Mouse (Mus musculus) limb, embryonic 13.5 days (tissue): ENCODE results near the gene Mmp20. TPM values are rescaled to one million over a fixed set of nuclear protein-coding genes. Genes with fewer than 3 reads are reported as not detected.

Source experiments
- ATAC-seq: fragments of 200-750 bp; cut with Nextera tagmentation; 2 replicates; pipeline ENCODE4 v1.8.0; 2017; ENCODE audit warnings: low read depth, moderate number of reproducible peaks, moderate TSS enrichment; ENCODE audit not compliant: low FRiP score
- H3K27ac ChIP-seq: fragments of 300-500 bp; sonication (generic); 2 replicates; pipeline ENCODE4 v1.5.1; 2015; ENCODE audit warnings: inconsistent platforms, mild to moderate bottlenecking, moderate library complexity
- H3K27me3 ChIP-seq: fragments of 300-500 bp; sonication (generic); 2 replicates; pipeline ENCODE4 v1.6.1; 2015; ENCODE audit warnings: mild to moderate bottlenecking, inconsistent platforms
- H3K36me3 ChIP-seq: fragments of 300-500 bp; sonication (generic); 2 replicates; pipeline ENCODE4 v1.6.1; 2015; ENCODE audit warnings: inconsistent platforms, mild to moderate bottlenecking, moderate library complexity
- H3K4me1 ChIP-seq: fragments of 300-500 bp; sonication (generic); 2 replicates; pipeline ENCODE4 v1.6.1; 2015; ENCODE audit warnings: inconsistent platforms
- H3K4me2 ChIP-seq: fragments of 300-500 bp; sonication (generic); replicated peaks from 2 replicates; pipeline ENCODE4 v1.6.1; 2015; ENCODE audit warnings: inconsistent platforms, mild to moderate bottlenecking, moderate library complexity
- H3K4me3 ChIP-seq: fragments of 300-500 bp; sonication (generic); 2 replicates; pipeline ENCODE4 v1.5.1; 2015; ENCODE audit warnings: moderate library complexity, mild to moderate bottlenecking, inconsistent platforms
- H3K9ac ChIP-seq: fragments of 300-500 bp; sonication (generic); 2 replicates; pipeline ENCODE4 v1.6.1; 2015; ENCODE audit warnings: mild to moderate bottlenecking, inconsistent platforms
- H3K9me3 ChIP-seq: fragments of 300-500 bp; sonication (generic); 2 replicates; pipeline ENCODE4 v1.6.1; 2016; ENCODE audit warnings: inconsistent platforms
- WGBS: fragments of 180-500 bp; shearing (Covaris S2); methylation state at CpG from one replicate; pipeline ENCODE4 v1.1.7; 2015; 5-methylcytosine and 5-hydroxymethylcytosine counted together
- polyA plus RNA-seq: library from polyadenylated mRNA; unstranded; fragments of >200 nt; fragmentation: Nextera tagmentation; extraction: Ambion mirVana; gene quantifications from 2 replicates; pipeline ENCODE4 v1.2.1, GENCODE M21; 2015

Gene Mmp20
- polyA plus RNA-seq, 1 experiment from 2014 or later = not detected

GRCm38 (mm10) chr9:7695646-7696045 lies 67.6 kb downstream of the Mmp20 start:
- Histone ChIP-seq H3K27me3 (no peaks in the 10 kb centered on the region), H3K4me1 (no peaks in the 10 kb centered on the region; the same call in 1 of the 2 replicates), H3K27ac (no peak overlapping the region), H3K9ac (no peak overlapping the region), H3K4me3 (no peak overlapping the region), H3K36me3 (no peaks in the 10 kb centered on the region), H3K4me2 (no peak overlapping the region), H3K9me3 (no peaks in the 10 kb centered on the region)
- ATAC-seq = no peak
- 47% methylated on average over 3 of the region's 3 CpGs for WGBS

GRCm38 (mm10) chr9:7708698-7709097 lies 80.7 kb downstream of the Mmp20 start:
- Histone ChIP-seq H3K9me3 (no peaks in the 10 kb centered on the region), H3K27me3 (no peaks in the 10 kb centered on the region), H3K27ac (no peak overlapping the region), H3K9ac (no peak overlapping the region), H3K4me2 (no peak overlapping the region), H3K4me3 (no peak overlapping the region), H3K4me1 (no peaks in the 10 kb centered on the region), H3K36me3 (no peaks in the 10 kb centered on the region)
- WGBS = 68% methylated on average over 6 of the region's 6 CpGs
- no peak for ATAC-seq

GRCm38 (mm10) chr9:7711196-7711595 lies 83.2 kb downstream of the Mmp20 start:
- Histone ChIP-seq H3K9ac (no peak overlapping the region), H3K36me3 (no peaks in the 10 kb centered on the region), H3K4me1 (no peaks in the 10 kb centered on the region), H3K27me3 (no peaks in the 10 kb centered on the region), H3K9me3 (no peaks in the 10 kb centered on the region), H3K4me2 (no peak overlapping the region), H3K4me3 (no peak overlapping the region), H3K27ac (no peak overlapping the region)
- ATAC-seq = no peak
- WGBS = 75% methylated on average over 4 of the region's 4 CpGs

- ATAC-seq = no peak
- H3K27me3 ChIP-seq = no peaks in the 10 kb centered on the region
- 37% methylated on average over 4 of the region's 4 CpGs for WGBS
These were observed 86.3 kb downstream of the Mmp20 start for GRCm38 (mm10) chr9:7714062-7714907.

GRCm38 (mm10) chr9:7714908-7715175 lies 86.8 kb downstream of the Mmp20 start:
- H3K9me3 ChIP-seq = no peaks in the 10 kb centered on the region
- no peak overlapping the region for H3K9ac ChIP-seq
- H3K27ac ChIP-seq = no peak overlapping the region
- H3K4me3 ChIP-seq = no peak overlapping the region
- no peaks in the 10 kb centered on the region for H3K36me3 ChIP-seq
- H3K27me3 ChIP-seq = no peaks in the 10 kb centered on the region
- H3K4me2 ChIP-seq = no peak overlapping the region
- peak; percentile 70 for ATAC-seq
- H3K4me1 ChIP-seq = no peaks in the 10 kb centered on the region
- WGBS = 75% methylated on average over 2 of the region's 2 CpGs

More at GRCm38 (mm10) chr9:7714062-7714907, 86.3 kb downstream of the Mmp20 start:
- no peak overlapping the region for H3K4me3 ChIP-seq
- no peak overlapping the region for H3K27ac ChIP-seq
- H3K9ac ChIP-seq = no peak overlapping the region
- H3K9me3 ChIP-seq = no peaks in the 10 kb centered on the region
- no peak overlapping the region for H3K4me2 ChIP-seq
- no peaks in the 10 kb centered on the region for H3K4me1 ChIP-seq
- H3K36me3 ChIP-seq = no peaks in the 10 kb centered on the region

GRCm38 (mm10) chr9:7721543-7721942 lies 93.5 kb downstream of the Mmp20 start:
- 88% methylated on average over 1 of the region's 1 CpGs for WGBS
- H3K4me1 ChIP-seq = no peaks in the 10 kb centered on the region
- H3K4me2 ChIP-seq = no peak overlapping the region
- H3K27ac ChIP-seq = no peak overlapping the region
- ATAC-seq = no peak
- H3K27me3 ChIP-seq = no peaks in the 10 kb centered on the region
- no peak overlapping the region for H3K4me3 ChIP-seq
- no peaks in the 10 kb centered on the region for H3K36me3 ChIP-seq
- H3K9me3 ChIP-seq = no peaks in the 10 kb centered on the region
- no peak overlapping the region for H3K9ac ChIP-seq

Other genes starting within 250 kb of the Mmp20 start
- not detected in 2 replicates for gene Mmp1b, start 240.2 kb upstream of the Mmp20 start, polyA plus RNA-seq
- not detected in 2 replicates for gene Mmp3, start 182.4 kb upstream of the Mmp20 start, polyA plus RNA-seq
- not detected in 2 replicates for gene Mmp10, start 125.9 kb upstream of the Mmp20 start, polyA plus RNA-seq
- gene Mmp8, start 69.8 kb upstream of the Mmp20 start, polyA plus RNA-seq = 0.20 and 0.23 TPM in 2 replicates
- not detected in 2 replicates for gene Mmp27, start 56.8 kb upstream of the Mmp20 start, polyA plus RNA-seq
- gene Mmp7, start 63.9 kb downstream of the Mmp20 start, polyA plus RNA-seq = not detected in 2 replicates
- 71.7 and 73.1 TPM in 2 replicates for gene Tmem123, start 135.8 kb downstream of the Mmp20 start, polyA plus RNA-seq
- 42.7 and 43.5 TPM in 2 replicates for gene Birc2, start 208.8 kb downstream of the Mmp20 start, polyA plus RNA-seq
- 10.6 and 11.4 TPM in 2 replicates for gene Birc3, start 245.0 kb downstream of the Mmp20 start, polyA plus RNA-seq